Comparison of ENCODE assay signal across 26 mouse cellular contexts in genomic region chr16:91620185-91620584, GRCm38 (mm10). TPM values are rescaled to one million over a fixed set of nuclear protein-coding genes. Genes with fewer than 3 reads are reported as not detected.
A peak's percentile ranks its signal among the peaks of the same experiment; 100 is the strongest.
DNase-seq lines count a peak whose midpoint lies in the region; TF ChIP-seq lines count a peak whose summit lies in the region.
"Had no signal": no experiment of that assay in that cellular context is flagged by ENCODE, and none has a peak within 500 bp of the region (broad histone marks: within the 10 kb centered on the region; RNA-seq: fewer than 3 reads in every experiment).

No protein-coding gene starts in this region.

- 85% methylated on average over 5 of the region's 5 CpGs for WGBS in kidney, adult 2 months

- H3K9me3 ChIP-seq in ES-E14 (ENCODE audit: control insufficient read depth, insufficient read depth, low read depth, low read length) = no peaks in the 10 kb centered on the region
- H3K9me3 ChIP-seq: heart, embryonic 13.5 days; hindbrain, embryonic 10.5 days; hindbrain, embryonic 15.5 days; kidney, embryonic 15.5 days; liver, embryonic 15.5 days; lung, embryonic 15.5 days; megakaryocyte, embryonic 14.5 days; midbrain, embryonic 12.5 days; neural tube, embryonic 13.5 days had no signal

- no peak for TF ChIP-seq CTCF in kidney, adult 2 months (conservative IDR thresholded peaks at IDR 0.05; ENCODE audit: insufficient read depth, insufficient read length, low read depth, low read length)

- peaks cover 38% of the 10 kb centered on the region for H3K36me3 ChIP-seq in ES-E14 (ENCODE audit: control insufficient read depth, insufficient read depth, low read length, poor library complexity, severe bottlenecking)
- H3K36me3 ChIP-seq in kidney, adult 2 months (ENCODE audit: control insufficient read depth, insufficient read depth, low read length) = peaks cover 2% of the 10 kb centered on the region; the same call in 1 of the 2 replicates

- peak overlapping the region in 1 of 2 experiments; percentile 10; a peak in 1 of 4 replicates for H3K4me3 ChIP-seq in ES-E14 (ENCODE audit: insufficient read depth in 1 of 2, low read depth in 1 of 2, low read length in 2 of 2, poor library complexity in 1 of 2, severe bottlenecking in 1 of 2)
- no peak overlapping the region for H3K4me3 ChIP-seq in kidney, adult 2 months (ENCODE audit: insufficient read depth, low read depth, low read length)
- H3K4me3 ChIP-seq: erythroblast, embryonic 14.5 days; heart, embryonic 13.5 days; hindbrain, embryonic 10.5 days; hindbrain, embryonic 15.5 days; kidney, embryonic 15.5 days; layer of hippocampus, adult 2 months; liver, embryonic 15.5 days; lung, embryonic 15.5 days; megakaryocyte, embryonic 14.5 days; midbrain, embryonic 12.5 days; neural tube, embryonic 13.5 days had no signal

- H3K9ac ChIP-seq in ES-E14 (ENCODE audit: insufficient read depth, low read depth, low read length, poor library complexity, severe bottlenecking) = no peak overlapping the region
- H3K9ac ChIP-seq: heart, embryonic 13.5 days; hindbrain, embryonic 15.5 days; kidney, embryonic 15.5 days; liver, embryonic 15.5 days; lung, embryonic 15.5 days; midbrain, embryonic 12.5 days; neural tube, embryonic 13.5 days had no signal

- in situ Hi-C loops in ES-E14 (cut with MboI; ENCODE audit: low sequenced_read_pairs in 2 of 2, unreplicated experiment in 2 of 2) = no loop called here

- peaks cover 0 to 11% of the 10 kb centered on the region in 2 experiments for H3K4me1 ChIP-seq in ES-E14 (ENCODE audit: control insufficient read depth in 2 of 2, insufficient read depth in 2 of 2, low read length in 2 of 2, poor library complexity in 1 of 2)
- no peaks in the 10 kb centered on the region for H3K4me1 ChIP-seq in kidney, adult 2 months (ENCODE audit: control insufficient read depth, insufficient read depth, low read length)
- H3K4me1 ChIP-seq: kidney, embryonic 15.5 days; lung, embryonic 15.5 days had no signal

- no peak for TF ChIP-seq POLR2A in kidney, adult 2 months (IDR thresholded peaks at IDR 0.05; ENCODE audit: low read depth, low read length)

- no peak overlapping the region; the same call in 1 of the 2 replicates for H3K27ac ChIP-seq in ES-E14 (ENCODE audit: insufficient read depth, low read depth, low read length, poor library complexity, severe bottlenecking)
- no peak overlapping the region for H3K27ac ChIP-seq in kidney, adult 2 months (ENCODE audit: insufficient read depth, low read depth, low read length)
- H3K27ac ChIP-seq: heart, embryonic 13.5 days; hindbrain, embryonic 10.5 days; hindbrain, embryonic 15.5 days; kidney, embryonic 15.5 days; layer of hippocampus, adult 2 months; liver, embryonic 15.5 days; lung, embryonic 15.5 days; midbrain, embryonic 12.5 days; neural tube, embryonic 13.5 days had no signal

- H3K27me3 ChIP-seq in kidney, adult 2 months (replicated peaks; ENCODE audit: control insufficient read depth, insufficient read depth, low read length) = no peaks in the 10 kb centered on the region
- H3K27me3 ChIP-seq: hindbrain, embryonic 15.5 days; kidney, embryonic 15.5 days; neural tube, embryonic 13.5 days had no signal

- DNase-seq in cerebellum, adult 9-10 months = peak; percentile 31
- DNase-seq in cerebellum, postnatal 25 days = no peak
- peak; percentile 36 to 38 for DNase-seq in spleen, postnatal 36 days (ENCODE audit: low spot score in 2 of 2)
- no peak for DNase-seq in spleen, adult 12 weeks (ENCODE audit: low spot score)
- DNase-seq in ES-E14 (ENCODE audit: low read depth, low spot score) = no peak
- no peak for DNase-seq in layer of hippocampus, adult 9-10 months (ENCODE audit: low spot score)
- no peak for DNase-seq in kidney, adult 2 months
- no peak for DNase-seq in left cerebral cortex, adult 18-20 months (ENCODE audit: low spot score in 2 of 2)
- DNase-seq: adrenal gland, postnatal 10 days; cerebellum, adult 11 months; cerebellum, postnatal 10 days; heart, postnatal 10 days; kidney, adult 11 months; lung, postnatal 4 days; thymus, postnatal 25 days had no signal

TF ChIP-seq in ES-E14, 5 proteins besides CTCF, POLR2A, EP300 and RAD21:
- TF ChIP-seq ZNF384 (IDR thresholded peaks at IDR 0.05; ENCODE audit: low read depth, low read length) = no peak
- no peak for TF ChIP-seq CHD2 (IDR thresholded peaks at IDR 0.05; ENCODE audit: low read depth, low read length)
- TF ChIP-seq ZC3H11A (IDR thresholded peaks at IDR 0.05; ENCODE audit: borderline replicate concordance, low read depth, low read length) = no peak
- peak; percentile 99 for TF ChIP-seq MAFK (IDR thresholded peaks at IDR 0.05; ENCODE audit: insufficient read depth, low read depth, low read length)
- no peak for TF ChIP-seq HCFC1 (IDR thresholded peaks at IDR 0.05; ENCODE audit: borderline replicate concordance, insufficient read depth, low read length)

RNA-seq across cellular contexts. Expression of gene Dnajc28, which starts 1.4 kb away (rescaled TPM):
- 1.6 and 1.7 TPM in 2 replicates for total RNA-seq in ES-E14 (2012; rRNA removed)
- polyA plus RNA-seq in kidney, adult 2 months (2012; rRNA removed) = 3.9 and 5.9 TPM in 2 replicates
- 1 to 10 TPM; 8.3 to 8.6 TPM for total RNA-seq in left cerebral cortex, adult 18-20 months (2021)

RNA-seq across cellular contexts. Expression of gene Tmem50b, which starts 22.6 kb away (rescaled TPM):
- total RNA-seq in ES-E14 (2012; rRNA removed) = 11.8 and 14.1 TPM in 2 replicates
- polyA plus RNA-seq in kidney, adult 2 months (2012; rRNA removed) = 39.2 and 40.7 TPM in 2 replicates
- total RNA-seq in left cerebral cortex, adult 18-20 months (2021) = 10 to 100 TPM; 87.7 to 92.8 TPM

RNA-seq across cellular contexts. Expression of gene Gart, which starts 26.6 kb away (rescaled TPM):
- 399 and 435 TPM in 2 replicates for total RNA-seq in ES-E14 (2012; rRNA removed)
- polyA plus RNA-seq in kidney, adult 2 months (2012; rRNA removed) = 30.3 and 39.4 TPM in 2 replicates
- total RNA-seq in left cerebral cortex, adult 18-20 months (2021) = 10 to 100 TPM; 53.0 TPM

RNA-seq across cellular contexts. Expression of gene Son, which starts 27.1 kb away (rescaled TPM):
- total RNA-seq in ES-E14 (2012; rRNA removed) = 172 and 181 TPM in 2 replicates
- 78.0 and 81.9 TPM in 2 replicates for polyA plus RNA-seq in kidney, adult 2 months (2012; rRNA removed)
- 100 to 1,000 TPM; 202 to 210 TPM for total RNA-seq in left cerebral cortex, adult 18-20 months (2021)

Comparison
In these comparisons a context has a peak if more than half of its experiments do, and no peak if none do; other contexts are left out.
1. DNase-seq: peak in cerebellum, adult 9-10 months (single experiment) and spleen, postnatal 36 days (2 of 2); none in cerebellum, postnatal 25 days (0 of 2), spleen, adult 12 weeks (single experiment), ES-E14 (single experiment), layer of hippocampus, adult 9-10 months (single experiment), kidney, adult 2 months (single experiment) and left cerebral cortex, adult 18-20 months (0 of 2).